Mouse (Mus musculus) thymus, postnatal 36 days (tissue): Measurements from ENCODE around the gene Aak1.
A peak's percentile ranks its signal among the peaks of the same experiment; 100 is the strongest.

Source experiments
- DNase-seq, 2 experiments: peaks; one replicate each; pipeline ENCODE4 v3.0.0; 2022; ENCODE audit warnings: mixed read lengths in 2 of 2

The Aak1 gene

GRCm38 (mm10) chr6:86963987-86964685, 114.8 kb downstream of the Aak1 start:
- DNase-seq, result no peak

GRCm38 (mm10) chr6:86967166-86967565, 117.8 kb downstream of the Aak1 start:
- DNase-seq, result no peak

GRCm38 (mm10) chr6:86973956-86974355, 124.6 kb downstream of the Aak1 start:
- no peak for DNase-seq

- no peak for DNase-seq
Observed at GRCm38 (mm10) chr6:86978156-86978908, 129.0 kb downstream of the Aak1 start.

- no peak for DNase-seq
Observed at GRCm38 (mm10) chr6:86978909-86979265, 129.6 kb downstream of the Aak1 start.

GRCm38 (mm10) chr6:86981206-86981605, 131.9 kb downstream of the Aak1 start:
- no peak for DNase-seq

GRCm38 (mm10) chr6:86985314-86986106, 136.2 kb downstream of the Aak1 start:
- DNase-seq, result no peak

GRCm38 (mm10) chr6:86989576-86989975, 140.3 kb downstream of the Aak1 start:
- no peak for DNase-seq

GRCm38 (mm10) chr6:86991041-86991440, 141.7 kb downstream of the Aak1 start:
- no peak for DNase-seq

GRCm38 (mm10) chr6:86992349-86992748, 143.0 kb downstream of the Aak1 start:
- no peak for DNase-seq

- no peak for DNase-seq
Observed at GRCm38 (mm10) chr6:86994254-86994653, 144.9 kb downstream of the Aak1 start.

GRCm38 (mm10) chr6:86996629-86997307, 147.5 kb downstream of the Aak1 start:
- no peak for DNase-seq

GRCm38 (mm10) chr6:86997360-86997759, 148.0 kb downstream of the Aak1 start:
- no peak for DNase-seq

- no peak for DNase-seq
Observed at GRCm38 (mm10) chr6:87001995-87002394, 152.7 kb downstream of the Aak1 start.

GRCm38 (mm10) chr6:87002521-87003055, 153.3 kb downstream of the Aak1 start:
- DNase-seq, result peak; percentile 54 to 66

- no peak for DNase-seq
Observed at GRCm38 (mm10) chr6:87004099-87004498, 154.8 kb downstream of the Aak1 start.

GRCm38 (mm10) chr6:87005577-87005976, 156.3 kb downstream of the Aak1 start:
- no peak for DNase-seq

GRCm38 (mm10) chr6:87008887-87009286, 159.6 kb downstream of the Aak1 start, which contains the start of gene Nfu1:
Gene Nfu1, plus strand, starts transcription at chr6:87009236.
- no peak for DNase-seq

- peak; percentile 94 to 96 for DNase-seq
Observed at GRCm38 (mm10) chr6:87009692-87010328, 160.5 kb downstream of the Aak1 start.

GRCm38 (mm10) chr6:87016916-87017315, 167.6 kb downstream of the Aak1 start:
- DNase-seq, result peak; percentile 25 to 44

GRCm38 (mm10) chr6:87018874-87019273, 169.6 kb downstream of the Aak1 start:
- no peak for DNase-seq

GRCm38 (mm10) chr6:87021791-87022190, 172.5 kb downstream of the Aak1 start:
- DNase-seq, result no peak
